Mouse (Mus musculus): Measurements from ENCODE around the gene Atoh7.

Gene Atoh7

GRCm38 (mm10) chr10:63099941-63100562 lies 601 bp downstream of the Atoh7 start:
- DNase-seq: peak; percentile 70

- no peak for DNase-seq
Measured at GRCm38 (mm10) chr10:63100657-63101056, 1.2 kb downstream of the Atoh7 start.

- DNase-seq: no peak
Measured at GRCm38 (mm10) chr10:63113027-63113604, 13.7 kb downstream of the Atoh7 start.

- DNase-seq: no peak
Measured at GRCm38 (mm10) chr10:63113716-63114360, 14.4 kb downstream of the Atoh7 start.

GRCm38 (mm10) chr10:63115881-63116280 lies 16.4 kb downstream of the Atoh7 start:
- no peak for DNase-seq

- DNase-seq: no peak
Measured at GRCm38 (mm10) chr10:63116376-63116775, 16.9 kb downstream of the Atoh7 start.

- no peak for DNase-seq
Measured at GRCm38 (mm10) chr10:63117583-63117982, 18.1 kb downstream of the Atoh7 start.

- no peak for DNase-seq
Measured at GRCm38 (mm10) chr10:63119916-63120315, 20.5 kb downstream of the Atoh7 start.

- no peak for DNase-seq
Measured at GRCm38 (mm10) chr10:63121961-63122360, 22.5 kb downstream of the Atoh7 start.

- DNase-seq: peak; percentile 22
Measured at GRCm38 (mm10) chr10:63122516-63122915, 23.1 kb downstream of the Atoh7 start.

GRCm38 (mm10) chr10:63123141-63123540 lies 23.7 kb downstream of the Atoh7 start:
- no peak for DNase-seq

- DNase-seq: no peak
Measured at GRCm38 (mm10) chr10:63124016-63124415, 24.6 kb downstream of the Atoh7 start.

GRCm38 (mm10) chr10:63125343-63125742 lies 25.9 kb downstream of the Atoh7 start:
- DNase-seq: peak; percentile 27

- no peak for DNase-seq
Measured at GRCm38 (mm10) chr10:63126116-63126515, 26.7 kb downstream of the Atoh7 start.

GRCm38 (mm10) chr10:63127156-63127555 lies 27.7 kb downstream of the Atoh7 start:
- no peak for DNase-seq

- no peak for DNase-seq
Measured at GRCm38 (mm10) chr10:63128256-63128655, 28.8 kb downstream of the Atoh7 start.

GRCm38 (mm10) chr10:63130500-63130899 lies 31.0 kb downstream of the Atoh7 start:
- no peak for DNase-seq

- DNase-seq: no peak
Measured at GRCm38 (mm10) chr10:63132356-63132755, 32.9 kb downstream of the Atoh7 start.

GRCm38 (mm10) chr10:63133326-63133725 lies 33.9 kb downstream of the Atoh7 start:
- DNase-seq: no peak

- DNase-seq: no peak
Measured at GRCm38 (mm10) chr10:63135680-63136079, 36.2 kb downstream of the Atoh7 start.

GRCm38 (mm10) chr10:63136436-63136835 lies 37.0 kb downstream of the Atoh7 start:
- no peak for DNase-seq

- no peak for DNase-seq
Measured at GRCm38 (mm10) chr10:63142660-63143059, 43.2 kb downstream of the Atoh7 start.
